Mouse (Mus musculus) erythroblast, embryonic 14.5 days (primary cell): ENCODE data around the gene Olfr70.

Experiments
- GATA1 ChIP-seq: IDR thresholded peaks from 2 replicates; pipeline ENCODE4 v1.6.1; 2012; ENCODE audit warnings: low read length, inconsistent platforms, mixed read lengths
- TAL1 ChIP-seq: IDR thresholded peaks from 3 replicates; pipeline ENCODE4 v1.6.1; 2012; ENCODE audit warnings: low read length, inconsistent platforms, mixed read lengths

- no peak for TF ChIP-seq GATA1
- TF ChIP-seq TAL1 = no peak
Observed at GRCm38 (mm10) chr4:43741526-43741925, 40.9 kb upstream of the Olfr70 start.
